Mouse (Mus musculus): ENCODE data around the gene Iqgap1.

- no peak for TF ChIP-seq ZNF384 (IDR thresholded peaks at IDR 0.05; ENCODE audit: low read depth, low read length)
- no peak for TF ChIP-seq HCFC1 (IDR thresholded peaks at IDR 0.05; ENCODE audit: low read depth, low read length)
- TF ChIP-seq EP300 (IDR thresholded peaks at IDR 0.05; ENCODE audit: low read depth in 1 of 2, low read length in 2 of 2), result no peak
- no peak for TF ChIP-seq CTCF (IDR thresholded peaks at IDR 0.05 in 2 of 3, conservative IDR thresholded peaks at IDR 0.05 in 1 of 3; ENCODE audit: control insufficient read depth in 1 of 3, insufficient read depth in 1 of 3, low read depth in 2 of 3, low read length in 3 of 3, poor library complexity in 1 of 3, severe bottlenecking in 1 of 3)
- TF ChIP-seq NRF1 (IDR thresholded peaks at IDR 0.05; ENCODE audit: insufficient read depth, low read depth, low read length, poor library complexity, severe bottlenecking), result no peak
- TF ChIP-seq BHLHE40 (IDR thresholded peaks at IDR 0.05; ENCODE audit: borderline replicate concordance, low read depth, low read length), result no peak
These were observed 36.2 kb downstream of the Iqgap1 start for GRCm38 (mm10) chr7:80789534-80789933.

All from MEL (cell line).